Mouse (Mus musculus) retina, postnatal 7 days (tissue): ENCODE measurements around the gene Itga3.
A peak's percentile ranks its signal among the peaks of the same experiment; 100 is the strongest.

Source experiments
- DNase-seq: peaks from one replicate; pipeline ENCODE4 v3.0.0-alpha.2; 2012; ENCODE audit warnings: low read depth, low spot score

Gene Itga3

DNA sequence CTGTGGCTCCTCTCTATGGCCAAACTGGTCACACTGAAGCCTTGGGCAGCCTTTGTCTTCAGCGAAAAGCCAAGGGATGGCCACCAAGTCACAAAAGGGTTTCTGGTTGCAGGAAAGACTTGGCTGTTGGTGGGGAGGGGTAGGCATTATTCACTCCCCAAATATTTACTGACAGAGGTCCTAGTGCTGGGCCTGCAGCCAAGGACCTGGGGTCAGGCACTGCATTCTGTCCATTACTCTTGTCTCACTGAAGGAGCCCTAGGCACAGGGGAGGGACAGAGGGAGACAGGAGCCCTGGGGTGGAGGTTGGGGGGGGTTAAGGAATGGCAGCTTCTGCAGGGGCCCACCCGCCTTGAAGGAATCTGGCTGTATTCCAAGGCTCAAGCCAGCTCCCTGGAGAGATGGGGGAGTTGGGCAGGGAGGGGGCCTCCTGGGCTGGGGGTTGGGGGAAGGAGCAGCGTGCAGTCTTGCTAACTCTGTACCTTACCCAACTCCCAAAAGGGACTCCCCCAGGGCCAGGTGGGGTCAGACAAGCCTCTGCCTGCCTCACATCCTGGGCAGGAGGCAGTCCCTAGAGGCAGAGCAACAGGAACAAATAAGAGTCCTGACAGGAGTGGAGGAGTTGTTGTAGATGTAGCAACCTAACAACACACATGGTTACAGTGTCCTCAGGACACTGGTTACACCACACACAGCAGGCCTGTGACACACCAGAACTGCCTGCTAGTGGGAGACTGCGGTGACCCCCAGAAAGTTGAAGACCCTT, 20.2 kb upstream of the Itga3 start:
- DNase-seq, result no peak

DNA sequence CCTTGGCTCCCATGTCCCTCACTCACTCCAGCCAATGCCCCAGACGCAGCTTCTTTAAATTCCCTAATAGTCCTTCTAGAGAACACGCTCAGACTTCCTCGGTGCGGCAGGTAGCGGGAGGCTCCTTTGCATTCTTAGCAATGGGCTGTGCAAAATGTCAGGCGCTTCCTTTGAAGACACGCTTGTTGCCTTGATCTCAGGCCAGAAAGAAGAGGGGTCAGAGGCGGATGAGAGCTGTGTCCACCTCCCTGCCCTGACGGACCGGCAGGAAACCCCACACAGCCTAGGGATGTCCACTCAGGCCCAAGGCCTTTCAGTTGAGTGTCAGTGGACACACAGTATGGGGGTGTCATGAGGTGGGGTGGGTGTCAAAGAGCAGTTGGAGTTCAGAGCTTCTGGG, 19.0 kb upstream of the Itga3 start:
- DNase-seq, result no peak

- no peak for DNase-seq
These were observed 16.5 kb upstream of the Itga3 start for GRCm38 (mm10) chr11:95093077-95093476.

- DNase-seq, result no peak
These were observed 12.5 kb upstream of the Itga3 start for GRCm38 (mm10) chr11:95088857-95089779.

GRCm38 (mm10) chr11:95088286-95088685, 11.7 kb upstream of the Itga3 start:
- DNase-seq, result no peak

DNA sequence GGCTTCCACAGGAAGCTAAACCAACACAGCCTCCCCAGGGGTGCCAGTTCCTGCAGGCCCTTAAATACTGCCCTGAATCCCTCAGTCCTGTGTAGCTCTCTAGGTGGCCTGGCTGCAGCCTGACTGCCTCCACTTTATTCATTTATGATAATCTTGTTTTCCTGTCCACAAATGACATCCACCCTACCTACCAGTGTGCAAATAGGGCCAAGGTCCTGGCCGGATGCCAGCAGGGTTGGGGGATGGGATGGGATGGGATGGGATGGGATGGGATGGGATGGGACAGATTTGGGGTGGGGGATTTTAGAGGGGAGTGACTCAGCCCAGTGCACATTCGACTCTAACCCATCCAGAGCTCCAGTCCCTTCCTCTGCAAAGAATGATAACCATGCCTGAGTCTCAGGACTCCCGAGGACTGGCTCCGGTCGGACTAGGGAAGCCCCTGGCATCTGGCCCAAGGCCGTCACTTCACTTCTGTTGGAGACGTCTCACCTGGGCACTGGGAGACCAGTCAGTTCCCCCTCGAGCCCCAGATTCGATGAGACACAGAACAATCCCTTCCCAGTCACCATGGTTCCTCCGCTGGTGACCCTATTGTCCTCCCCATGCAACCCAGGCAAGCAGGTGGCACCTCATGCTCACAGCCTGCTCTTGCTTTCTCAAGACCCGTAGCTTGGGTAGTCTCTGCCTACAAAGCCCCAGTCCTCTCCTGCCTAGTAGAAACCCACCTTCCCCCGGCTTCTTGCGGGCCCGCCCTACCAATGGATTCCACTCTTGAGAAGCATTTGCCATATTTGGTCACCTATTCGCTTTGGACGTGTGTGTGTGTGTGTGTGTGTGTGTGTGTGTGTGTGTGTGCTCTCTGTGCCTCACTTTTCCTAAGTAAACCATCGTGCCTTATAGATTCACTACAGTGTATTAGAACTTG, 11.0 kb upstream of the Itga3 start:
- DNase-seq, result no peak

- no peak for DNase-seq
These were observed 9.6 kb upstream of the Itga3 start for GRCm38 (mm10) chr11:95086229-95086628.

GRCm38 (mm10) chr11:95085710-95086109, 9.1 kb upstream of the Itga3 start:
- no peak for DNase-seq

- DNase-seq, result no peak
These were observed 8.3 kb upstream of the Itga3 start for GRCm38 (mm10) chr11:95084811-95085382.

DNA sequence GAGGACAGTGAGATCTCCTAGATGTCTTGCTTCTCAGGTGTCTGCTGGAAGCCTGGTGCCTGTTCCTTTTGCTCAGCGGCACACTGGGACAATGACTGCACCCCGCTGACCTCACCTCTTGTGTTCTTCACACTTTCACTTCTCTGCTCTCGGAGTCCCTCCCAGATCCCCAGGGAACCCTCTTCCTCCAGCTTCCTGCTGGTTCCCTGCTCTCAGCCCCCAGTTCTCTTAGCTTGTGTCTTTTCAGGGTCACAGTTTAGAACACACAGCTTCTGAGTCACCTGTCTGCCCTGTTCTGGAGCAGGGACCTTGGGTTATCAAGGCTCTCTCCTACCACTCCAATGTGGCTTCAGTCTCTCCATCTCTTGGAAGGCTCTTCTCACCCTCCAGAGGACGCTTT, 7.6 kb upstream of the Itga3 start:
- DNase-seq, result no peak

- no peak for DNase-seq
These were observed 6.3 kb upstream of the Itga3 start for GRCm38 (mm10) chr11:95082896-95083295.

- DNase-seq, result no peak
These were observed 4.2 kb upstream of the Itga3 start for GRCm38 (mm10) chr11:95080783-95081182.

- DNase-seq, result no peak
These were observed 2.8 kb upstream of the Itga3 start for GRCm38 (mm10) chr11:95079256-95079875.

- DNase-seq, result no peak
These were observed 1.4 kb upstream of the Itga3 start for GRCm38 (mm10) chr11:95077956-95078355.

DNA sequence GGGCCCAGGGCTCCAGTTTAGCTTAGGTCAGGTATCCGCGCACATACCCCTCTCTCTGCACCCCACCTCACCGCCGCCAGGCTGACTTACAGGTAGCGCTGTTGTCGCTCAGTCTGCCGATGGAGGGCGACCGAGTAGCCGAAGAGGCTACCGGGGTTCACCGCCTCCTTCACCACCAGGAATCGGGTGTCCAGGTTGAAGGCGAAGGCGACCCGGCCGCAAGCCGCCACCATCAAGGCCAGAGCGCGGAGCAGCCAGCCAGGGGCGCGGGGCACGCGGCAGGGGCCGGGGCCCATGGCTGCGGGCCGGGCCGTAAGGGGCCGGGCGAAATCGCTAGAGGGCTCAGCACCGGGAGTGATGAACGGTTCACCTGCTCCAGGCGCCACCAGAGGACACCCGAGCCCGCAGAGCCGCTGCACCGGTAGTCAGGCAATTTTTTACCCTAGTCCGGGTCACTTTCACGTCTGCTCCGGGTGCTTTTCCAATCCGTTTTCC, 513 bp downstream of the Itga3 start:
- DNase-seq, result peak; percentile 24

DNA sequence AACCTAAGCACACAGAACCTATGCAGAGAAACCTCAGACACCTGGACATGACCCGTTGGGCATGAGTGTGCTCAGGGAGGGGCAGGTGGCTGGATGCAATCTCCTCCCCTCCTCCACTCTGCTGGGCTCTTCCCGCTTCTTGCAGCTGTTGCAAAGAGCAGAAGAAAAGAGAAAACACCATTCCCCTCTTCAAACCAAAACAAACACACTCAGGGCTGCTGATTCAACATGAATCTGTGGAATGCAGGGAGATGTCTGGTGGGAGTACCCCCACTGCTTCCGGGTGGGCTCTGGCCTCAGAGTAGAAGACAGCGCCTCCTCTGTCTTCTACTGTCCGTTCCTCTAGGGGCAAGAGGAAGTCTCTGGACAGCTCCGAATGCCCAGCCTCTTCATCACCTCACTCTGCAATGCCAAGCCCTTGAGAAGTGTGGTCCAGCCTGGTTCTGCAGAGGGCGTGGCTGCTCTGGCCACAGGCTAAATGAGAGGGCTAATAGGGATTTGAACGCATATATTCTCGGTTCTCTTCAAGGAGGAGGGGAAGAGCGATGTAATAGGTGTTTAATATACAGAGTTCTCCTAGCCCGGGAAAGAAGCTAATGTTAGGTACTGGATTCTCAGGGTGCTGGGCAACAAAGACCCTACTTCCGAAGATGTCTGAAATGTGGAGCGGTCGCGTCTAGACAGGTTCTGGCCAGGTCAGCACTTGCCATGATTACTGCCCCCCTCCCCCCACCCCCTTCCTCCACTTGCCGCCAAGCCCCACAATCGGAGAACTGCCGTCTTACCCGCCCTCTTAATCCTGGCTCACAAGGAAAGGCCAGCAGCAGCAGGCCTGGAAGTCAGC, 1.2 kb downstream of the Itga3 start:
- no peak for DNase-seq

DNA sequence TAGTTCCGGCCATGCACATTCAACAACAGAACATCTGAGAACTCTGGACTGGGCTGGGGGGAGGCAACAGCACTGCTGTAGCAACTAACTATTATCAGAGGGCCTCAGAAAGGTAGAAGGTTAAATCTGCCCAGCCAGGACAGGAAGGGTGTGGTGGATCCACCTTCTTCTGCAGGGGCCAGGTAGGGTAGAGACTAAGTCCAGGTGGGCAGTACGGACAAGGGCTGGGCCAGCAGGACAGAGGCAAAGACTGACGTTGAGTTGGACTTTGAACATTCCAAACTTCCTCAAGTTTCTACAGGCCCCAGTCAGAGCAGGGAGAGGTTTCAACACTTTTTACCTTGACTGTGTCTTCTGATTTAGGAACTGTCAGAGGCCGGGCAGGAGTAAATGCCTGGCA, 1.9 kb downstream of the Itga3 start:
- DNase-seq, result no peak

DNA sequence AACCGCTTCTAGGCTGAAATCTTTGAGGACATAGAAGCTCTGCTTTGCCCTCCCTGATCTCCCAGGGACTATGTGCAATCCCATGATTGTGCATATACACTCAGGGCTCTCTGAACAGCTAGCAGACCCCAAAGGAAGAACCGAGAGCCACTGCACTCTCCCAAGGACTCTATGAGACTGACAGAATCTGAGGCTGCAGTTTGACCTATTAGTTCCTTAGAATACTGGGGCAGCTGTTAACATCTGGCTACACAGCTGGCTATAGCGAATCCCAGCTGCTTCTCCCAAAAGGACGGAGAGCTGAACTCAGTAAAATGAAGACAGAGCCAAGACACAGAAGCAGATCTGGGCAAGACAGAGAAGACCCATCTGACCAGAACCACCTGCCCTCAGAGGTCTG, 2.8 kb downstream of the Itga3 start:
- no peak for DNase-seq

DNA sequence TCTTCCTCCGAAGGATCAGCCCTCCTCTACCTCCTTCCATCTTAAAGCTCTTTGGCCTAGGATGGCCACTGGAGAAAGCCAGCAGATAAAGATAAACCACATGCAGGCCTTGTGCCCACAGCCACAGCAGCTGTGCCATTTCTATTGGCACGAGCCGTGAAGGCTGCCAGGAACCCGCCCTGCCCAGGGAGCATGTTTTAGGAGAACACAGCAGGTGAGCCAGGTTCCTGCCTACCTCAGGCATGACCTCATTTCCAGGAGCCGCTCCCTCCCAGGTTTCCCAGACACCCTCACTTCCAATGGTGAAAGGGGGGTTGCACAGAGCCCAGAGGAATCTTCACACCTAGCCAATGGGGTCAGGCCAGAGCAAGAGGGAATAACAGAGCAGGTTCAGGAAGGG, 3.8 kb downstream of the Itga3 start:
- DNase-seq, result no peak

DNA sequence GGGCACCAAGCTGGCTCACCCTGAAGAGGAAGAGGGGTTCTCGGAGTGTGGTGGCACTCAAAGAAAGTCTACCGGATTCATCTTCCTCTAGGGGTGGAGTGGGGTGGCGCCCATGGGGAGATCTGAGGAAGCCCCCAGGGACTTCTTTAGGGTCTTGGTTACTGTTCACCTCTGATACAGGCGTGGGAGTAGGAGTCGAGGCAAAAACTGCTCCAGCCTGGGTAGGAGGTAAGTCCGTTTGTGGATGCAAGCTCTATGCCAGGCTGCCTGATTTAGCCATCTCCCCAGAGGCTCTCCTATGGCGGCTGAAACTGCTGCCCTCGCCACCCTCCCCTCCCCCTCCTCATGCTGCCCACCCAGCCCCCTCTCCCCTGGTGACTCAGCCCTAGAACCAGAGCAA, 4.5 kb downstream of the Itga3 start:
- DNase-seq, result no peak
